Mouse (Mus musculus) ES-Bruce4 (cell line): Measurements from ENCODE around the gene Padi3. TPM values are rescaled to one million over a fixed set of nuclear protein-coding genes. Genes with fewer than 3 reads are reported as not detected.

Experiments
- H3K27ac ChIP-seq: 2 replicates; pipeline ENCODE4 v1.5.1; 2012; ENCODE audit warnings: low read length, inconsistent platforms; ENCODE audit not compliant: insufficient read depth
- H3K27me3 ChIP-seq: 2 replicates; pipeline ENCODE4 v1.6.1; 2012; ENCODE audit warnings: mild to moderate bottlenecking, low read length, inconsistent platforms; ENCODE audit not compliant: control insufficient read depth, poor library complexity, insufficient read depth, severe bottlenecking
- H3K36me3 ChIP-seq: 2 replicates; pipeline ENCODE4 v1.6.1; 2012; ENCODE audit warnings: inconsistent platforms, mild to moderate bottlenecking, low read length, moderate library complexity; ENCODE audit not compliant: control insufficient read depth, poor library complexity, insufficient read depth, severe bottlenecking
- H3K4me1 ChIP-seq: one replicate; pipeline ENCODE4 v1.8.1; 2011; ENCODE audit warnings: low read length; ENCODE audit not compliant: control insufficient read depth, insufficient read depth
- H3K4me3 ChIP-seq: 2 replicates; pipeline ENCODE4 v1.5.1; 2011; ENCODE audit warnings: low read depth, mild to moderate bottlenecking, low read length
- H3K9ac ChIP-seq: 2 replicates; pipeline ENCODE4 v1.6.1; 2012; ENCODE audit warnings: low read depth, mild to moderate bottlenecking, inconsistent platforms; ENCODE audit not compliant: poor library complexity, severe bottlenecking
- H3K9me3 ChIP-seq: replicated peaks from 2 replicates; pipeline ENCODE4 v1.6.1; 2012; ENCODE audit warnings: mild to moderate bottlenecking, low read length, inconsistent platforms; ENCODE audit not compliant: control insufficient read depth, poor library complexity, insufficient read depth, severe bottlenecking
- CTCF ChIP-seq: IDR thresholded peaks from one replicate; pipeline ENCODE4 v1.8.1; 2011; ENCODE audit warnings: low read depth, low read length
- EP300 ChIP-seq: IDR thresholded peaks from 2 replicates; pipeline ENCODE4 v1.6.1; 2011; ENCODE audit warnings: low read depth, low read length; ENCODE audit not compliant: insufficient read depth
- POLR2A ChIP-seq: IDR thresholded peaks from one replicate; pipeline ENCODE4 v1.8.1; 2011; ENCODE audit warnings: low read length; ENCODE audit not compliant: insufficient read depth
- polyA plus RNA-seq: library from polyadenylated mRNA; stranded (reverse); fragments of >200 nt; gene quantifications from 2 replicates; pipeline ENCODE4 v1.2.4, GENCODE M21; 2011; ENCODE audit warnings: low read depth; ENCODE audit not compliant: missing spikeins, insufficient read depth, insufficient read length

Gene Padi3
- polyA plus RNA-seq, 1 experiment, result 2.8 TPM

DNA sequence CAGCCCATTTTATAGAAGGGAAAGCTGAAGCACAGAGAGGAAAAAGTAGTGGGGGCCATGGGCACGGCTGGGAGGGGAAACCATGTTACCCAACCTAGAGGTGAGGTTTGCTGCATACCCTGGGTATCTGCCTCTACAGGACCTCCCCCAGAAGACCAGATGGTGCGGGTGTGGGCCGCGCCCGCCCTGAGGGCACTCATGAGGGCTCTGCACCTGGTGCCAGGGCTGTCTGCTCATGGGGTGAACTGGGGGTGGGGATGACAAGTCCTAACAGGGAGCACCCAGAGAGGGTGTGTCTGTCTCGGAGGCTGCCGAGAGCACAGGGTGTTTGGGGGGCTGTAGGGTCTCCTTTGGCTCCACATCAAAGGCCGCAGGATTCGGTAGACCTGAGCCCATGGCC lies 35.6 kb downstream of the Padi3 start:
- TF ChIP-seq EP300 (no peak), POLR2A (no peak), CTCF (no peak)

DNA sequence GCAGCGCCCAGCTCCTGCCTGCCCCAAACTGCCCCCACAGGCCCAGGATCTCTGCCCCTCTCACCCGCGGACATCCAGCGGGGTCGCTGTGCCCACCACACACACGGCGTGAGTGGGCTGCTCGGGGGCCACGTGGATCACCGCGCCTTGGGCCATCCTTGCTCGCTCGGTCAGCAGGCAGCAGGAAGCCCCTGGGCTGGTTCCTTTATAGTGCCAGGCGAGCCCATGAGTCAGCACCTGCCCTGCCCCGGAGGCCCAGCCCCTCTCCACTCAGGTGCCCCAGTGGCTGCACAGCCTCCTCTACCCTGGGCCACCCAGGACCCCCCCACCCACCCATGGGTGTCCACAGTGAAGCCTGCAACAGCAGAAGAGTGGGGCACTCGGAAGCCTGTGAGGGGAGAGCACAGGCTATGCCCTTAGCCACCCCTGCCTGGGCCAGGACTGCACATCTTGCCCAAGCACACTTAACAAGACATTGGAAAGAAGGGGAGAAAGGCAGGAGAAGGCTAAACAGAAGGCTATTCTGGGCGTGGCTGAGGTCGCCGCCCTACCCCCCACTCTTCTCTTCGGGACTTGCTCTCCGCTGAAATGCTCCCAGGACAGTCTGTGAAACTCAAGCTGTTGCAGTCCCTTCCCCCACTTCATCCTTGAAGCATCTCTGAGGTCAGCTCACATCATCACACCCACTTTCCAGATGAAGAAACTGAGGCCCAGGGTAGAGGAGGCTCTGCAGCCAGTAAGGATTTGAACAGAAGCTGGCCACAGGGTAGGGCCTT lies 36.2 kb downstream of the Padi3 start, which contains the start of gene Padi4:
TSS of gene Padi4 (minus strand) at position 212 of the 776 bp plus-strand sequence.
- Histone ChIP-seq H3K4me1 (peaks cover 10% of the 10 kb centered on the region), H3K9me3 (no peaks in the 10 kb centered on the region), H3K4me3 (peak within 1 kb of the TSS; percentile 48), H3K27ac (0 out of 2 replicates have a peak within 1 kb of the TSS, but pooled peaks have one; percentile 7), H3K9ac (peak within 1 kb of the TSS; percentile 29), H3K36me3 (no peaks in the 10 kb centered on the region), H3K27me3 (no peaks in the 10 kb centered on the region)
- TF ChIP-seq CTCF (no peak), EP300 (peak; percentile 50; the same call in 1 of the 2 replicates)

More for the DNA sequence above, 35.6 kb downstream of the Padi3 start:
- Histone ChIP-seq H3K4me1 (peaks cover 8% of the 10 kb centered on the region), H3K36me3 (no peaks in the 10 kb centered on the region), H3K27ac (no peak overlapping the region), H3K9me3 (no peaks in the 10 kb centered on the region), H3K9ac (no peak overlapping the region), H3K27me3 (no peaks in the 10 kb centered on the region), H3K4me3 (no peak overlapping the region)

DNA sequence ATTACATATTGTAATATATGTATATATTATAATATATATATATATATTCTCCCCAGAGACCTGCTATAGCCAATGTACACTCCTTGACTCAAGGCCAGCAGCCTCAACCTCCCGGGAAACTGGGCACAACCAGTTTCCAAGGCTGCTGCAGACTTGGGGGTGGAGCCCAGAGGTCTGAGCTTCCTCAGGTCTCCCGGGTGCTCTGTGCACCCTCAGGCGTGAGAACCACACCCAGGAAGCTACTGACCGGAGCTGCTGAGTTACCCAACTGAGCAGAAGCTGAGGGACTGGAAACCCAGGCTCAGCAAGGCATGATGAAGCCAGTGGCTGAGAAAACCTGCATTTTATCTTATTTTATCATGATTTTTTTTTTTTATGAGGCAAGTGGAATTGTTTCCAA lies 39.4 kb downstream of the Padi3 start:
- no peak overlapping the region for H3K9ac ChIP-seq
- H3K4me3 ChIP-seq, result no peak overlapping the region
- no peaks in the 10 kb centered on the region for H3K36me3 ChIP-seq
- H3K4me1 ChIP-seq, result peaks cover 10% of the 10 kb centered on the region
- H3K27ac ChIP-seq, result no peak overlapping the region
- H3K27me3 ChIP-seq, result no peaks in the 10 kb centered on the region
- H3K9me3 ChIP-seq, result no peaks in the 10 kb centered on the region
- TF ChIP-seq CTCF (no peak), EP300 (peak; percentile 66; the same call in 1 of the 2 replicates)

DNA sequence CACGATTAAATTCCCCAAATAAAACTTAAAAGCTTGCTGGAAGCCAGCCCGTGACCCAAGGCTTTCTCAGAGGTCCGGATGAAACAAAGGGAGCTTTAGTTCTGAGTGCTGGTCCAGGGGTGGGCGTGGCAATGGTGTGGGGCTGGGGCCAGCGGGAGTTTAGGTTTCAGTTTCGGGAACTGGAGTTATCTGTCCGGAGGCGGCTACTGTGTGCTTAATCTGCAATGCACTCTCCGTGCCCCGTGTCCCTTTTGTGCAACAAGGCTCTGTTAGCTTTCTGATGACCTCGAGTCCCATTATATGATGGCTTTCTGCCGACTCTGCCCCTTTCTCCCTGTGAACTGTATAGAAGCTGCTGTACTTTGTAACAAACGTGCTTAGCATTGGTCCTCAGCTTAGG lies 40.0 kb downstream of the Padi3 start:
- H3K27me3 ChIP-seq, result no peaks in the 10 kb centered on the region
- no peak overlapping the region for H3K9ac ChIP-seq
- peak overlapping the region; percentile 81 for H3K27ac ChIP-seq
- no peaks in the 10 kb centered on the region for H3K9me3 ChIP-seq
- peaks cover 10% of the 10 kb centered on the region for H3K4me1 ChIP-seq
- H3K36me3 ChIP-seq, result no peaks in the 10 kb centered on the region
- peak overlapping the region; percentile 16; the same call in 1 of the 2 replicates for H3K4me3 ChIP-seq
- TF ChIP-seq CTCF (no peak), POLR2A (no peak), EP300 (0 out of 2 replicates have a peak, but pooled peaks have one; percentile 32)

DNA sequence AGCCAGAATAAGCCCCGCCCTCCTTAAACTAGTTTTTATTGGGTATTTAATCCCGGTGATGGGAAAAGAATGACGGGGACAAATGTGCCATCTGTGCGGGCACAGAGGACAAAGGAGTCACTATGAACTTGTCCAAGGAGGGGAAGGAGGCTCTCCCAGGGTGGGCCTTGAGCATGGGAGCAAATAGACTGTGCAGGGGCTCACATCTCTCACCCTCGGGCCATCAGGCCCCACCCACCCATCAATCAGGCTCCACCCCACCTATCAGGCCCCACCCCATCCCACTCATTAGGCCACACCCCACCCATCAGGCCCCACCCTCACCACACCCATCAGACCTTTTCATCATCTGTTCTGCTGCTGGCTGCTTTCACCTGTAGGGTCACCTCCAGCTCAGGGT lies 41.5 kb downstream of the Padi3 start:
- H3K4me3 ChIP-seq, result no peak overlapping the region
- H3K9me3 ChIP-seq, result no peaks in the 10 kb centered on the region
- peaks cover 4% of the 10 kb centered on the region for H3K4me1 ChIP-seq
- H3K9ac ChIP-seq, result no peak overlapping the region
- H3K36me3 ChIP-seq, result no peaks in the 10 kb centered on the region
- no peaks in the 10 kb centered on the region for H3K27me3 ChIP-seq
- H3K27ac ChIP-seq, result no peak overlapping the region
- peak; percentile 77; the same call in 1 of the 2 replicates for TF ChIP-seq EP300
- no peak for TF ChIP-seq POLR2A

DNA sequence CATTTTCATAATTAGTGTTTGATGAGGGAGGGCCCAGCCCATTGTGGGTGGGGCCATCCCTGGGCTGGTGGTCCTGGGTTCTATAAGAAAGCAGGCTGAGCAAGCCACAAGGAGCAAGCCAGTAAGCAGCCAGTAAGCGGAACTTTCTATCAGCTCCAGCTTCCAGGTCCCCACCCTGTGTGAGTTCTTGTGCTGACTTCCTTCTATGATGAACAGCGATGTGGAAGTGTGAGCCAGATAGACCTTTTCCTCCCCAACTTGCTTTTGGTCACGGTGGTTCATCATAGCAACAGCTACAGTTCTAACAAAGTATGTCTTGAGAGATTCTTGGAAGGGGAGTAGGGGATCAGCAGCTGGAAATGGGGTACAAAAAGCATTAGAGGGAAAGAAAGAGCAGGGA lies 44.5 kb downstream of the Padi3 start:
- H3K9ac ChIP-seq, result no peak overlapping the region
- H3K36me3 ChIP-seq, result no peaks in the 10 kb centered on the region
- H3K27ac ChIP-seq, result no peak overlapping the region
- peaks cover 3% of the 10 kb centered on the region for H3K4me1 ChIP-seq
- H3K4me3 ChIP-seq, result no peak overlapping the region
- H3K27me3 ChIP-seq, result no peaks in the 10 kb centered on the region
- no peaks in the 10 kb centered on the region for H3K9me3 ChIP-seq
- no peak for TF ChIP-seq POLR2A
- no peak for TF ChIP-seq EP300
- no peak for TF ChIP-seq CTCF
